Mouse (Mus musculus) kidney, embryonic 14.5 days (tissue): ENCODE results near the gene Rcn3. TPM values are rescaled to one million over a fixed set of nuclear protein-coding genes. Genes with fewer than 3 reads are reported as not detected.
"Not testable (repeated sequence)": the region's sequence is repeated elsewhere in the genome, so short reads cannot be mapped to it uniquely, and the experiment has no call there.

Experiments
- ATAC-seq: fragments of 200-750 bp; cut with Nextera tagmentation; 2 replicates; pipeline ENCODE4 v1.8.0; 2017; ENCODE audit warnings: moderate number of reproducible peaks, mild to moderate bottlenecking, moderate TSS enrichment, moderate library complexity; ENCODE audit not compliant: low FRiP score, low TSS enrichment
- H3K27ac ChIP-seq: fragments of 300-500 bp; sonication (generic); 2 replicates; pipeline ENCODE4 v1.5.1; 2014; ENCODE audit warnings: low read depth, mild to moderate bottlenecking, low read length, moderate library complexity, mixed read lengths
- H3K27me3 ChIP-seq: fragments of 300-500 bp; sonication (generic); 2 replicates; pipeline ENCODE4 v1.6.1; 2014; ENCODE audit warnings: mild to moderate bottlenecking, low read length; ENCODE audit not compliant: control insufficient read depth, insufficient read depth
- H3K36me3 ChIP-seq: fragments of 300-500 bp; sonication (generic); 2 replicates; pipeline ENCODE4 v1.6.1; 2014; ENCODE audit warnings: low read length, mixed read lengths; ENCODE audit not compliant: control insufficient read depth, insufficient read depth
- H3K4me1 ChIP-seq: fragments of 300-500 bp; sonication (generic); 2 replicates; pipeline ENCODE4 v1.6.1; 2014; ENCODE audit warnings: low read length, mixed read lengths; ENCODE audit not compliant: control insufficient read depth, insufficient read depth
- H3K4me2 ChIP-seq: fragments of 300-500 bp; sonication (generic); replicated peaks from 2 replicates; pipeline ENCODE4 v1.6.1; 2014; ENCODE audit warnings: low read depth, mild to moderate bottlenecking, low read length
- H3K4me3 ChIP-seq: fragments of 300-500 bp; sonication (generic); 2 replicates; pipeline ENCODE4 v1.5.1; 2014; ENCODE audit warnings: mild to moderate bottlenecking, low read length
- H3K9ac ChIP-seq: fragments of 300-500 bp; sonication (generic); 2 replicates; pipeline ENCODE4 v1.6.1; 2014; ENCODE audit warnings: low read depth, mild to moderate bottlenecking, low read length, moderate library complexity
- H3K9me3 ChIP-seq: fragments of 300-500 bp; sonication (generic); 2 replicates; pipeline ENCODE4 v1.6.1; 2016; ENCODE audit warnings: low read length; ENCODE audit not compliant: control insufficient read depth
- WGBS: fragments of 180-500 bp; shearing (Covaris S2); extraction: QIAGEN DNeasy Blood & Tissue Kit; methylation state at CpG from one replicate; pipeline ENCODE4 v1.1.7; 2014; 5-methylcytosine and 5-hydroxymethylcytosine counted together
- polyA plus RNA-seq: library from polyadenylated mRNA; unstranded; fragments of >200 nt; fragmentation: Nextera tagmentation; extraction: Ambion mirVana; gene quantifications from 2 replicates; pipeline ENCODE4 v1.2.1, GENCODE M21; 2014

Gene Rcn3
- polyA plus RNA-seq, 1 experiment from 2014 or later, result 301 TPM

DNA sequence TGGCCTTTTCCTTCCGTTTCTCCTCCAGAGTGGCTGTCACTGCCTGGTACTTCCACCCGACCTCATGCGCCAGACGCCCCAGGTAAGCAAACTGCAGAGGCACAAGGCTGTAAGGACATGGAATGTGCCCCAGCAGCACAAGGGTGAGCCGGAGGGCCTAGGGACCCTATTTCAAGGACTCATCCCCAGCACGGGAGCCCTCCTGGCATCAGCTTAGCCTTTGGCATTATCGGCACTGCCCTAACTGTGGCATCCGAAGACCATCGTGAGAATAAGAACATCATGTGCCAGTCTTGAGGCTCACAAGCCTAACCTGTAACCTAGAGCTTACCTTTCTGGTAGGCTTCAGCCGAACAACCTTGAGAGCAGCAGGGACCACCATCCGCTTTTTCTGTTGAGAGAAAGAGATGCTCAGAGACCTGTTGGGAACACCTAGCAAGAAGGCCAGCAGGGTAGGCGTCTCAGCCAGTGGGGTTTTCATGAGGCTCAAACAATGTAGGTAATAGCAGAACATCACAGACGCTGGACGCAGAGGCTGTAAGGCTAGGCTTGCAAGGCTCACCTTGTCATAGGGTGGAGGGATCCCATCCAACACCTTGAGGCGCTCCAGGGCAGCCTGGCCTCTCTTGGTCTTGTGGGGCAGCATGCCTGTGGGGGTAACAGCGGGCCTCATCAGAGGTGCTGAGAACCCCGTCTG lies 34.3 kb upstream of the Rcn3 start:
- Histone ChIP-seq H3K9me3 (no peaks in the 10 kb centered on the region), H3K4me3 (peak overlapping the region; percentile 99), H3K4me2 (peak overlapping the region; percentile 94), H3K36me3 (peaks cover 47% of the 10 kb centered on the region), H3K27ac (peak overlapping the region; percentile 95), H3K9ac (peak overlapping the region; percentile 100), H3K27me3 (no peaks in the 10 kb centered on the region), H3K4me1 (peaks cover 37% of the 10 kb centered on the region)
- 77% methylated on average over 17 of the region's 17 CpGs for WGBS
- ATAC-seq, result no peak

DNA sequence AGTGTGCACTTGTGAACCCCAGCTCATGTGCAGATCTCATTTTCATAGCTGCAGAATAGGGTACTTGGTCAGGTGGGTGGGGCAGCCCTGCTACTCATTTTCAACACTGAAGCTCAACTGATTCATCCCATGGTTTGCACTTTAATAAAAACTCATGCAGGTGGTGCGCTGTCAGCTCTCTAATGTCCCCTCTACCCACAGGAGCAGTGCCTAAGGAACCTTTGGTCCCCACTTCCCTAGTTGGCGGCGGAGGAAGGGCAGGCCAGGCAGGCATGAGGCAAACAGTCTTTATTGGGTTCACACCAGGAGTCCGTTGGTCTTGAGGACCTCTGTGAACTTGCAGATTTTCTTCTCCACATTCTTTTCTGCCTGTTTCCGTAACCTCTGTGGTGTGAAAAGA lies 33.6 kb upstream of the Rcn3 start:
- peak overlapping the region; percentile 19; the same call in 1 of the 2 replicates for H3K4me2 ChIP-seq
- peaks cover 53% of the 10 kb centered on the region for H3K36me3 ChIP-seq
- H3K9me3 ChIP-seq, ATAC-seq, H3K9ac ChIP-seq, H3K27me3 ChIP-seq, H3K4me3 ChIP-seq: not testable (repeated sequence)
- peak overlapping the region; percentile 88; the same call in 1 of the 2 replicates for H3K27ac ChIP-seq
- H3K4me1 ChIP-seq, result peaks cover 37% of the 10 kb centered on the region
- WGBS, result 68% methylated on average over 5 of the region's 5 CpGs

DNA sequence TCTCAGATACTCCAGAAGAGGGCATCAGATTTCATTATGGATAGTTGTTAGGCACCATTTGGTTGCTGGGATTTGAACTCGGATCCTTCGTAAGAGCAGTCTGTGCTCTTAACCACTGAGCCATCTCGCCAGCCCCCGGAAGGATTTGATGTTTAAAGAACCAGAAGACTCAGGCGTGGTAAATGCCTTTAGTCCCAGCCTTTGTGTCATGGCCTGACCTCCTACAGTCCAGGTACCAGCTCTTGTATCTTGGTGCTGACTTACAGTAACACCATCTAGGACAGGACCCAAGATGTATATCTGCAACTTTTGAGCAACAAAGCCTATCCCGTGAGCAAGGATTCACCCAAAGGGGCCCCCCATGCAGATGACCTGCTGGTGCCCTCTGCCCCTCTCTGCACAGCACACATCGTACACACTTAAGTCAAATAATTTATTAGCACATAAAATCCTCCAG lies 33.2 kb upstream of the Rcn3 start:
- peaks cover 37% of the 10 kb centered on the region for H3K4me1 ChIP-seq
- peaks cover 58% of the 10 kb centered on the region for H3K36me3 ChIP-seq
- no peak for ATAC-seq
- H3K4me3 ChIP-seq, result peak overlapping the region; percentile 99; the same call in 1 of the 2 replicates
- H3K9ac ChIP-seq, result no peak overlapping the region; the same call in 1 of the 2 replicates
- H3K27me3 ChIP-seq, result no peaks in the 10 kb centered on the region
- H3K27ac ChIP-seq, result peak overlapping the region; percentile 88
- peak overlapping the region; percentile 38; the same call in 1 of the 2 replicates for H3K4me2 ChIP-seq
- no peaks in the 10 kb centered on the region for H3K9me3 ChIP-seq
- 13% methylated on average over 7 of the region's 7 CpGs for WGBS

DNA sequence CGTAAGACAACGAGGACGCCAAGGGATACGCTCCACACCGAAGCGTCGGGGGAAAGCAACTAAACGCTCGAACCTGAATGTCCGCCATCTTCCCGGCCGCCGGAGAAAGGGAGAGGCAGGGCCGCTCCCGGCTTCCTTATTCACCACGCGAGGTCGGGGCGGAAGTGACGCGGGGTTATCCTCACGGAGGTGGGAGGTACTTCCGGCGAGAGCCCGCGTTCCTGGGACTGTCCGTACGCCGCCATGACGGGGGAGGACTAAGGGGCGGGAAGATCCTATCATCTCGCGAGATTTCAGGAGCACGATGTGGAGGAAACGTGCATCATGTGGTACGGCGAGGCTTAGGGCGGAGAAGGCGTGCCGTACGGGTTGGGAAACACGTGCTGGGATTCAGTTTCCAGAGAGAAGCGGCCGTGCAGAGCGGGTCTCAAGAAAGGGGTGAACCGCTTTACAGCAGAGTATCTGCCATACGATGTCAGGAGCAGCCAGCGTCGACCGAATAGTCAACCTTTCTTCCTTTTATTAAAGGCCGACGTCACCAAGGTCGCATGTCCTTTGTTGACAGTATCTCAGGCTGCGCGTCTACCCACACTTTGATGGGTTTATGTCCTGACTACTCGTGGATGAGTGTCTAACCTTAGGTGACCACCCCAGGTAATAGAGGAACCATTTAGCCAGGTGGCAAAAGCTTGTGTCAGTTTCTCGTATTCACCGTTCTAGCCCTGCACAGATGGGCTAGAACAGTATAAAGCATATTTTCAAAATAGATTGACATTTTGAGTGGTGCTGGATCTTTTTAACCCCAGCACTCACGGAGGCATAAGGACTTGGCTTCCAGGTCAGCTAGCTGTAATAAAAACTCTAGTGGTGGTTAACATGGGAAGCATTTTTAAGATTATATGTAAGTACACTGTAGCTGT lies 32.5 kb upstream of the Rcn3 start, which contains the start of gene Rps11:
Gene Rps11 (minus strand): TSS at position 216 of the 920 bp plus-strand sequence.
- peaks cover 65% of the 10 kb centered on the region for H3K36me3 ChIP-seq
- peak within 1 kb of the TSS; percentile 99 for H3K9ac ChIP-seq
- peak within 1 kb of the TSS; percentile 99 for H3K4me3 ChIP-seq
- H3K9me3 ChIP-seq, result no peaks in the 10 kb centered on the region
- H3K27me3 ChIP-seq, result no peaks in the 10 kb centered on the region
- under 1% methylated on average over 59 of the region's 59 CpGs for WGBS
- H3K27ac ChIP-seq, result peak within 1 kb of the TSS; percentile 90
- H3K4me2 ChIP-seq, result peak within 1 kb of the TSS; percentile 65
- peak; percentile 81 for ATAC-seq
- H3K4me1 ChIP-seq, result peaks cover 32% of the 10 kb centered on the region

DNA sequence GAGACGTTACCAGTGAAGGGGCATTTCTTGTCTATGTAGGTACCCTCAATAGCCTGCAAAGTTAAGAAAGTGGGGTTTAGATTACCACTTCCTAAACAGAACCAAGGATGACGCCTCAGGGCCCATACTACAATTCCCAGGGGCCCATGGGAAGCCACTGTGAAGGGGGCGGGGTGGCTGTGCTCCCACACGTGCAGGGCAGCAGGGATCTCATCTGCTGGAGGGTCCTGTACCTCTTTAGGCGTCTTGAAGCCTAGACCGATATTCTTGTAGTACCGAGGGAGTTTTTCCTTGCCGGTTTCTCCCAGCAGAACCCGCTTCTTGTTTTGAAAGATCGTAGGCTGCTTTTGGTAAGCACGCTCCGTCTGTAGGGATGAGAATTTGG lies 31.2 kb upstream of the Rcn3 start:
- H3K9ac ChIP-seq, result peak overlapping the region; percentile 99
- peak overlapping the region; percentile 90 for H3K27ac ChIP-seq
- ATAC-seq, result no peak
- WGBS, result 21% methylated on average over 12 of the region's 12 CpGs
- no peaks in the 10 kb centered on the region for H3K27me3 ChIP-seq
- peaks cover 67% of the 10 kb centered on the region for H3K36me3 ChIP-seq
- H3K4me3 ChIP-seq, result peak overlapping the region; percentile 99
- peak overlapping the region; percentile 65 for H3K4me2 ChIP-seq
- no peaks in the 10 kb centered on the region for H3K9me3 ChIP-seq
- H3K4me1 ChIP-seq, result peaks cover 30% of the 10 kb centered on the region

DNA sequence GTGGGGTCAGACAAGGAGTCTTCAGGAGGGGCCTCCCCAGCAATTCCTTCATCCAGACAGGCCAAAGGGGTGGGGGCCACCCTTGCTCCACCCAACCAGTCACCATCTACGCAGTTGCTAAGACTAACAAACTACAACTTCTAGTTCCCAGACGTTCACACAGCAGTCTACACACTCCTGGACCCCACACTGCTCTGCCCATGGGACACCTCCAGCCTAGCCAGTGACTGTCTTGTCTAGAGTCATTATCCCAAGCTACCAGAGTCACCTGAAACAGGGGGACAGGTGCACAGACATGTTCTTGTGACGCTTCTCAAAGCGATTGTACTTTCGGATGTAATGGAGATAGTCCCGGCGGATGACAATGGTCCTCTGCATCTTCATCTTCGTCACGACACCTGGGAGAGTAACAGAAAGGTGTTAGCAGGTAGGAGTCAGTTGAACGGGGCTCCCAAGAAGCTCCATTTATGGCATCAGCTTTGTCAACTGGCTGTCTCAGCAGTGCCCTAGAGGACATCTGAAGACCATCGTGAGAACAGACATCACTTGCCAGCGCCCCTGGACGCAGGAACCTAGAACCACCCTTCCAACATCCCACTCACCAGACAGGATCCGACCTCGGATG lies 30.7 kb upstream of the Rcn3 start:
- H3K27me3 ChIP-seq, result no peaks in the 10 kb centered on the region
- WGBS, result 83% methylated on average over 15 of the region's 15 CpGs
- H3K9me3 ChIP-seq, result no peaks in the 10 kb centered on the region
- H3K4me2 ChIP-seq, result peak overlapping the region; percentile 65
- H3K4me3 ChIP-seq, result peak overlapping the region; percentile 99
- no peak for ATAC-seq
- peaks cover 30% of the 10 kb centered on the region for H3K4me1 ChIP-seq
- H3K36me3 ChIP-seq, result peaks cover 69% of the 10 kb centered on the region
- peak overlapping the region; percentile 99 for H3K9ac ChIP-seq
- no peak overlapping the region for H3K27ac ChIP-seq

DNA sequence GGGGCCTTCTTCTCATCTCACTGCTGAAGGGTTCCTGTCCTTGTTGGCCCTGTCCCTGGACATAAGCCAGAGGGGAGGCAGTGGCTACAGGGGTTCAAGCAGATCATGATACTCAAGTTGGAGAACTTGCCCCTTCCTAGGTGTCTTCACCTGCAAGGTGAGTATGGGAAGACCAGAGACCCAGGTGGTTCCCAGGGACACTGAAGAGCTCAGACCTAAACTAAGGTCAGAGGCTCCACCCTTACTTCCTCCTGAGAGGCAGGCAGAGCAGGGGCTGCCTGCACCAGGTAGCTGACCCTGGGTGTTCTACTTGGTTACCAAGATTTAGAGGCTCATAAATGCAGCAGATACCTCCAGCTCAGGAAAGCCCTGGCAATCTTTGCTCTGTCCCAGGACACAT lies 29.9 kb upstream of the Rcn3 start:
- H3K9ac ChIP-seq, result peak overlapping the region; percentile 99; the same call in 1 of the 2 replicates
- H3K4me3 ChIP-seq, result no peak overlapping the region
- H3K27me3 ChIP-seq, result no peaks in the 10 kb centered on the region
- peaks cover 62% of the 10 kb centered on the region for H3K36me3 ChIP-seq
- peaks cover 27% of the 10 kb centered on the region for H3K4me1 ChIP-seq
- no peak for ATAC-seq
- no peak overlapping the region for H3K4me2 ChIP-seq
- no peak overlapping the region; the same call in 1 of the 2 replicates for H3K27ac ChIP-seq
- H3K9me3 ChIP-seq, result no peaks in the 10 kb centered on the region

DNA sequence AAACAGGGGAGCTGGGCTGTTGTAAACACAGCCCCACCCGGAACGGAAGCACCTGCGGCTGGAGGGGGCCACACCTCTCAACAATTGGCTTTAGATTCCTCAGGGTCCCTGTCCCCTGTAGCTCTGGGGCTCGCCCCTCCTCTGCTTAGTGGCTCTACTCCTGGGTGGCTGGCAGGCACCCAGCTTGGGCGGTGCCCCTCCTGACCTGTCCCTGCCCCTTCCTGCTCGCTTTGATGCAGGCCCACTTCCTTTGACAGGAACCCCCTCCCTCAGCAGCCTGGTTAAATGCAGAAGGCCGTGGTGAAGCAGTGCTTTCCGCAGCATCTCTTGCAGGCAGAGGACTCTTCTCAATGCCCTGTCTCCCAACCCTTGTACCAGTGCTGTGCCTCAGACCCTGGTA lies 29.4 kb upstream of the Rcn3 start:
- Histone ChIP-seq H3K27me3 (no peaks in the 10 kb centered on the region), H3K27ac (no peak overlapping the region; the same call in 1 of the 2 replicates), H3K9ac (no peak overlapping the region; the same call in 1 of the 2 replicates), H3K9me3 (no peaks in the 10 kb centered on the region), H3K4me2 (no peak overlapping the region), H3K4me1 (peaks cover 21% of the 10 kb centered on the region), H3K36me3 (peaks cover 57% of the 10 kb centered on the region), H3K4me3 (no peak overlapping the region)
- 57% methylated on average over 8 of the region's 8 CpGs for WGBS
- ATAC-seq, result no peak
